Mouse (Mus musculus) bone marrow, adult 2 months (tissue): ENCODE data around the gene Ccdc40.

Experiments used
- CTCF ChIP-seq: fragments of 200-500 bp; IDR thresholded peaks from 2 replicates; pipeline ENCODE4 v1.5.1; 2011; ENCODE audit warnings: low read length, control low read depth; ENCODE audit not compliant: control insufficient read depth, insufficient read depth
- POLR2A ChIP-seq: fragments of 200-500 bp; IDR thresholded peaks from 2 replicates; pipeline ENCODE4 v1.6.1; 2011; ENCODE audit warnings: low read depth, mild to moderate bottlenecking, control low read depth, low read length, borderline replicate concordance; ENCODE audit not compliant: control insufficient read depth

DNA sequence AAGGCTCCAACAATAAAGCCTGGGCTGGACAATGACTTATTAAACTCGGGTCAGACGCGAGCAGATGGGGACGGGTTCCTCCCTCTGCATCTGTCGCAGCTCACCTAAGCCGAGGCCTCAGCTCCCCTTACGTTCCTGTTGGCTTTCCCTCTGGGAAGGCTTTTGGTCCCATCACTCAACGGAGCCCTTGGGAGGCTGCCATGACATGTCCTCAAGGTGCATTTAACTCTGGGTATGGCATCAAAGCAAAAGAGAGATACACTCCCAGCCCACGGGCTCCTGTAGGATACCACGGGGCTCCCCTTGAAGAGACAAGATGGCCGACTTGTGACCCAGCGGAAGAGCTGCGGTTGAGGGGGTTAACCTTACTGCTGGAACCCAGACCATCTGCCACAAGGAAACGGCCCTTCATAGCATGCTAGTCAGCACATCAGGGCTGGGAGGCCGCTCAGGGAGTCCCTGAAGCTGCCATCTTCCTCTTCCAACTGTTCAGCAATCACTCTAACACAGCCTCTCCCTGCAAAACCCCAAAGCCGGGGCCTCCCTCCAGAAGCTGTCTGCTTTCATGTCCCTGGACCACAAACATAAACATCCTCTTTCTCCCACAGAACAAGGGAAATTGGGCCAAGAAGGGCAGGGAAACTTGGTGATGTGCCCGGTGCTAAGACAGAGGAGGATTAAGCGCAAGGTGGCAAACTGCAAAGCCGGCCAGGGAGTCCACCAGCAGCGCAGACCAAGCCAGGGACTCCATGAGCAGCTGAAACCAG, 5.1 kb upstream of the Ccdc40 start:
- no peak for TF ChIP-seq CTCF
- TF ChIP-seq POLR2A: no peak
